Mouse (Mus musculus) forebrain, embryonic 14.5 days (tissue): ENCODE measurements at regions not wholly inside any gene's neighbourhood (a gene's known extent, or its start where the extent isn't known, plus 50 kb on each side); places are given as distances from the start of the nearest gene placed in this dataset.
"Not testable (repeated sequence)": the region's sequence is repeated elsewhere in the genome, so short reads cannot be mapped to it uniquely, and the experiment has no call there.

Experiments used
- ATAC-seq: fragments of 200-750 bp; cut with Nextera tagmentation; 2 replicates; pipeline ENCODE4 v1.8.0; 2017; ENCODE audit warnings: mild to moderate bottlenecking, moderate library complexity
- DNase-seq: peaks from one replicate; pipeline ENCODE4 v3.0.0-alpha.2; 2015; ENCODE audit warnings: low spot score
- H3K27ac ChIP-seq: fragments of 300-500 bp; sonication (generic); 2 replicates; pipeline ENCODE4 v1.5.1; 2014; ENCODE audit warnings: low read depth, mild to moderate bottlenecking, control low read depth, low read length, moderate library complexity
- H3K27me3 ChIP-seq: fragments of 300-500 bp; sonication (generic); replicated peaks from 2 replicates; pipeline ENCODE4 v1.6.1; 2014; ENCODE audit warnings: low read length, control low read depth, mixed read lengths; ENCODE audit not compliant: control insufficient read depth, insufficient read depth
- H3K36me3 ChIP-seq: fragments of 300-500 bp; sonication (generic); 2 replicates; pipeline ENCODE4 v1.6.1; 2014; ENCODE audit warnings: low read length, control low read depth; ENCODE audit not compliant: control insufficient read depth, insufficient read depth
- H3K4me1 ChIP-seq: fragments of 300-500 bp; sonication (generic); 2 replicates; pipeline ENCODE4 v1.6.1; 2014; ENCODE audit warnings: antibody characterized with exemption, low read length, control low read depth; ENCODE audit not compliant: control insufficient read depth, insufficient read depth
- H3K4me2 ChIP-seq: fragments of 300-500 bp; sonication (generic); 2 replicates; pipeline ENCODE4 v1.6.1; 2014; ENCODE audit warnings: mild to moderate bottlenecking, control low read depth, low read length
- H3K4me3 ChIP-seq: fragments of 300-500 bp; sonication (generic); 2 replicates; pipeline ENCODE4 v1.5.1; 2014; ENCODE audit warnings: low read depth, low read length, control low read depth
- H3K9ac ChIP-seq: fragments of 300-500 bp; sonication (generic); 2 replicates; pipeline ENCODE4 v1.6.1; 2014; ENCODE audit warnings: mild to moderate bottlenecking, low read length, control low read depth, moderate library complexity
- H3K9me3 ChIP-seq: fragments of 300-500 bp; sonication (generic); replicated peaks from 2 replicates; pipeline ENCODE4 v1.6.1; 2016; ENCODE audit warnings: low read length, control low read depth, mixed read lengths; ENCODE audit not compliant: control insufficient read depth
- WGBS: fragments of 180-500 bp; shearing (Covaris S2); extraction: QIAGEN DNeasy Blood & Tissue Kit; methylation state at CpG from one replicate; pipeline ENCODE4 v1.1.7; 2014; 5-methylcytosine and 5-hydroxymethylcytosine counted together

- H3K27ac ChIP-seq = no peak overlapping the region
- no peaks in the 10 kb centered on the region for H3K9me3 ChIP-seq
- ATAC-seq (no peak), DNase-seq (peak; percentile 1)
- H3K4me3 ChIP-seq = no peak overlapping the region
- H3K4me1 ChIP-seq = no peaks in the 10 kb centered on the region
- H3K36me3 ChIP-seq = no peaks in the 10 kb centered on the region
- no peak overlapping the region for H3K9ac ChIP-seq
- H3K4me2 ChIP-seq = no peak overlapping the region
- no peaks in the 10 kb centered on the region for H3K27me3 ChIP-seq
- WGBS = 83% methylated on average over 3 of the region's 3 CpGs
Observed at GRCm38 (mm10) chr8:52158176-52158575, 1353.4 kb upstream of the Aga start.

GRCm38 (mm10) chr8:52196934-52197333 lies 1314.6 kb upstream of the Aga start:
- H3K4me1 ChIP-seq, H3K27ac ChIP-seq, H3K9me3 ChIP-seq, H3K36me3 ChIP-seq, ATAC-seq, H3K4me2 ChIP-seq, H3K9ac ChIP-seq, DNase-seq, H3K27me3 ChIP-seq, H3K4me3 ChIP-seq: not testable (repeated sequence)
- WGBS = 97% methylated on average over 14 of the region's 14 CpGs

- no peak overlapping the region for H3K4me3 ChIP-seq
- no peaks in the 10 kb centered on the region for H3K4me1 ChIP-seq
- no peaks in the 10 kb centered on the region for H3K9me3 ChIP-seq
- DNase-seq (no peak), ATAC-seq (no peak)
- no peaks in the 10 kb centered on the region for H3K36me3 ChIP-seq
- no peak overlapping the region for H3K27ac ChIP-seq
- no peaks in the 10 kb centered on the region for H3K27me3 ChIP-seq
- H3K9ac ChIP-seq = no peak overlapping the region
- no peak overlapping the region for H3K4me2 ChIP-seq
Observed at GRCm38 (mm10) chr8:52227506-52227905, 1284.0 kb upstream of the Aga start.

- H3K36me3 ChIP-seq = no peaks in the 10 kb centered on the region
- H3K4me2 ChIP-seq = no peak overlapping the region
- no peaks in the 10 kb centered on the region for H3K27me3 ChIP-seq
- no peaks in the 10 kb centered on the region for H3K9me3 ChIP-seq
- ATAC-seq = no peak
- H3K4me1 ChIP-seq = no peaks in the 10 kb centered on the region
- WGBS = 87% methylated on average over 3 of the region's 3 CpGs
- no peak overlapping the region for H3K9ac ChIP-seq
- H3K4me3 ChIP-seq = no peak overlapping the region
- no peak overlapping the region for H3K27ac ChIP-seq
- DNase-seq = no peak
Observed at GRCm38 (mm10) chr8:52256055-52256454, 1255.5 kb upstream of the Aga start.
